Mouse (Mus musculus): ENCODE measurements at regions not wholly inside any gene's neighbourhood (a gene's known extent, or its start where the extent isn't known, plus 50 kb on each side); places are given as distances from the start of the nearest gene placed in this dataset.
A peak's percentile ranks its signal among the peaks of the same experiment; 100 is the strongest.

GRCm38 (mm10) chr10:3630763-3631223, 90.8 kb downstream of the Iyd start:
- H3K27me3 ChIP-seq (ENCODE audit: control insufficient read depth, insufficient read depth, low read length, poor library complexity, severe bottlenecking): no peaks in the 10 kb centered on the region
- H3K36me3 ChIP-seq (ENCODE audit: control insufficient read depth, insufficient read depth, low read length, poor library complexity, severe bottlenecking): no peaks in the 10 kb centered on the region
- no peak for DNase-seq (ENCODE audit: low read depth, low spot score)

- Histone ChIP-seq H3K27me3 (ENCODE audit: control insufficient read depth, insufficient read depth, low read length, poor library complexity, severe bottlenecking) (no peaks in the 10 kb centered on the region), H3K36me3 (ENCODE audit: control insufficient read depth, insufficient read depth, low read length, poor library complexity, severe bottlenecking) (no peaks in the 10 kb centered on the region)
- DNase-seq (ENCODE audit: low read depth, low spot score): no peak
Observed at GRCm38 (mm10) chr10:3633871-3634496, 93.9 kb downstream of the Iyd start.

DNA sequence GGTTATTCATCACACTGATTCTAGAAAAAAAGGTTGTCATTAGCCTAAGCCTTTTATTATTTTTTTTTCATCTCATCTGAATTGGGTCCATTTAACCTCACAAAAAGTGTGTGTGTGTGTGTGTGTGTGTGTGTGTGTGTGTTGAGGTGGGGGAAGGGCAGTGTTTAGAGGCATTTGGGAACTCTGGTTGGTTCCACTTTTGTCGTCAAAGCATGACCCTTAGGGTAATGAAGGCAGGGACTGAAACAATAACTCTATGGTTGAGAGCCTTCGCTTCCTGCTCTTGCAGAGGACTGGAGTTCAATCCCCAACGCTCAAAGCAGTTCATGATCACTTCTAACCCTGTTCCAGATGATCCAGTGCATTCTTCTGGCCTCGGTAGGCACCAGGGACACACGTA, 96.1 kb upstream of the Plekhg1 start:
- H3K36me3 ChIP-seq (ENCODE audit: control insufficient read depth, insufficient read depth, low read length, poor library complexity, severe bottlenecking): no peaks in the 10 kb centered on the region
- DNase-seq (ENCODE audit: low read depth, low spot score): peak; percentile 44

GRCm38 (mm10) chr10:3645030-3645429, 95.1 kb upstream of the Plekhg1 start:
- Histone ChIP-seq H3K36me3 (ENCODE audit: control insufficient read depth, insufficient read depth, low read length, poor library complexity, severe bottlenecking) (no peaks in the 10 kb centered on the region), H3K27me3 (ENCODE audit: control insufficient read depth, insufficient read depth, low read length, poor library complexity, severe bottlenecking) (no peaks in the 10 kb centered on the region; the same call in 1 of the 2 replicates)
- DNase-seq (ENCODE audit: low read depth, low spot score): peak; percentile 17

More for the DNA sequence above, 96.1 kb upstream of the Plekhg1 start:
- H3K27me3 ChIP-seq (ENCODE audit: control insufficient read depth, insufficient read depth, low read length, poor library complexity, severe bottlenecking): no peaks in the 10 kb centered on the region

- no peaks in the 10 kb centered on the region for H3K36me3 ChIP-seq (ENCODE audit: control insufficient read depth, insufficient read depth, low read length, poor library complexity, severe bottlenecking)
- no peaks in the 10 kb centered on the region; the same call in 1 of the 2 replicates for H3K27me3 ChIP-seq (ENCODE audit: control insufficient read depth, insufficient read depth, low read length, poor library complexity, severe bottlenecking)
- DNase-seq (ENCODE audit: low read depth, low spot score): no peak
Observed at GRCm38 (mm10) chr10:3646151-3646910, 93.8 kb upstream of the Plekhg1 start.

- no peak for DNase-seq (ENCODE audit: low read depth, low spot score)
- Histone ChIP-seq H3K36me3 (ENCODE audit: control insufficient read depth, insufficient read depth, low read length, poor library complexity, severe bottlenecking) (no peaks in the 10 kb centered on the region), H3K27me3 (ENCODE audit: control insufficient read depth, insufficient read depth, low read length, poor library complexity, severe bottlenecking) (no peaks in the 10 kb centered on the region; the same call in 1 of the 2 replicates)
Observed at GRCm38 (mm10) chr10:3647811-3648731, 92.1 kb upstream of the Plekhg1 start.

DNA sequence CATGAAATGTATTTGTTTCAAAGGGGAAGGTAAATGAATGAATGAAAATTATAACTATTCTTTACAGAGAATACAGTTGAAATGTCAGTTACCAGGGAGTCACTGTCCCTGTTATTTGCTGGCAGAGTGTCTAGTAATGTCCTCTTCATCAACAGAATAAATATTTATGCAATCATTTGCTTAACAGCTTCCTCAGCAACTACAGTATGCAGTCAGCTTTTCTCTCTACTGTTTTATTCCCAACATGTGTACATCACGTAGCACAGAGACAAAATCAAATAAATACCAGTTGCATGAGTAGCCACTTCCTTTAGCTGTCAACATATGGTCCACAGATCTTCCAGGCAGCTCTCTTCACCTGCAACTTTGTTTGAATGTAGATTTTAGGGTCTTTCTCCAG, 90.2 kb upstream of the Plekhg1 start:
- H3K27me3 ChIP-seq (ENCODE audit: control insufficient read depth, insufficient read depth, low read length, poor library complexity, severe bottlenecking): no peaks in the 10 kb centered on the region; the same call in 1 of the 2 replicates
- no peak for DNase-seq (ENCODE audit: low read depth, low spot score)
- no peaks in the 10 kb centered on the region for H3K36me3 ChIP-seq (ENCODE audit: control insufficient read depth, insufficient read depth, low read length, poor library complexity, severe bottlenecking)

- no peak for DNase-seq (ENCODE audit: low read depth, low spot score)
- no peaks in the 10 kb centered on the region for H3K36me3 ChIP-seq (ENCODE audit: control insufficient read depth, insufficient read depth, low read length, poor library complexity, severe bottlenecking)
- H3K27me3 ChIP-seq (ENCODE audit: control insufficient read depth, insufficient read depth, low read length, poor library complexity, severe bottlenecking): no peaks in the 10 kb centered on the region; the same call in 1 of the 2 replicates
Observed at GRCm38 (mm10) chr10:3650561-3650960, 89.6 kb upstream of the Plekhg1 start.

- Histone ChIP-seq H3K27me3 (ENCODE audit: control insufficient read depth, insufficient read depth, low read length, poor library complexity, severe bottlenecking) (no peaks in the 10 kb centered on the region; the same call in 1 of the 2 replicates), H3K36me3 (ENCODE audit: control insufficient read depth, insufficient read depth, low read length, poor library complexity, severe bottlenecking) (no peaks in the 10 kb centered on the region)
- no peak for DNase-seq (ENCODE audit: low read depth, low spot score)
Observed at GRCm38 (mm10) chr10:3652522-3652921, 87.6 kb upstream of the Plekhg1 start.

- Histone ChIP-seq H3K27me3 (ENCODE audit: control insufficient read depth, insufficient read depth, low read length, poor library complexity, severe bottlenecking) (no peaks in the 10 kb centered on the region), H3K36me3 (ENCODE audit: control insufficient read depth, insufficient read depth, low read length, poor library complexity, severe bottlenecking) (no peaks in the 10 kb centered on the region)
- no peak for DNase-seq (ENCODE audit: low read depth, low spot score)
Observed at GRCm38 (mm10) chr10:3656081-3656480, 84.1 kb upstream of the Plekhg1 start.

GRCm38 (mm10) chr10:3662156-3662555, 78.0 kb upstream of the Plekhg1 start:
- Histone ChIP-seq H3K27me3 (ENCODE audit: control insufficient read depth, insufficient read depth, low read length, poor library complexity, severe bottlenecking) (no peaks in the 10 kb centered on the region), H3K36me3 (ENCODE audit: control insufficient read depth, insufficient read depth, low read length, poor library complexity, severe bottlenecking) (no peaks in the 10 kb centered on the region)
- DNase-seq (ENCODE audit: low read depth, low spot score): no peak

GRCm38 (mm10) chr10:3662571-3662970, 77.6 kb upstream of the Plekhg1 start:
- DNase-seq (ENCODE audit: low read depth, low spot score): no peak
- no peaks in the 10 kb centered on the region for H3K36me3 ChIP-seq (ENCODE audit: control insufficient read depth, insufficient read depth, low read length, poor library complexity, severe bottlenecking)
- H3K27me3 ChIP-seq (ENCODE audit: control insufficient read depth, insufficient read depth, low read length, poor library complexity, severe bottlenecking): no peaks in the 10 kb centered on the region

GRCm38 (mm10) chr10:3663296-3663695, 76.9 kb upstream of the Plekhg1 start:
- no peaks in the 10 kb centered on the region; the same call in 1 of the 2 replicates for H3K27me3 ChIP-seq (ENCODE audit: control insufficient read depth, insufficient read depth, low read length, poor library complexity, severe bottlenecking)
- no peaks in the 10 kb centered on the region for H3K36me3 ChIP-seq (ENCODE audit: control insufficient read depth, insufficient read depth, low read length, poor library complexity, severe bottlenecking)
- no peak for DNase-seq (ENCODE audit: low read depth, low spot score)

- no peak for DNase-seq (ENCODE audit: low read depth, low spot score)
- H3K27me3 ChIP-seq (ENCODE audit: control insufficient read depth, insufficient read depth, low read length, poor library complexity, severe bottlenecking): no peaks in the 10 kb centered on the region
- no peaks in the 10 kb centered on the region for H3K36me3 ChIP-seq (ENCODE audit: control insufficient read depth, insufficient read depth, low read length, poor library complexity, severe bottlenecking)
Observed at GRCm38 (mm10) chr10:3684481-3684880, 55.7 kb upstream of the Plekhg1 start.

Data from splenic B cell, adult 2 months (primary cell).